Mouse (Mus musculus) hindbrain, embryonic 15.5 days (tissue): ENCODE results near the gene Magi3. TPM values are rescaled to one million over a fixed set of nuclear protein-coding genes. Genes with fewer than 3 reads are reported as not detected.

Source experiments
- ATAC-seq: fragments of 200-750 bp; cut with Nextera tagmentation; 2 replicates; pipeline ENCODE4 v1.8.0; 2017; ENCODE audit warnings: low read depth, moderate number of reproducible peaks, moderate TSS enrichment; ENCODE audit not compliant: low FRiP score
- H3K27ac ChIP-seq: fragments of 300-500 bp; sonication (generic); replicated peaks from 2 replicates; pipeline ENCODE4 v1.5.1; 2015; ENCODE audit warnings: mild to moderate bottlenecking, inconsistent platforms
- H3K27me3 ChIP-seq: fragments of 300-500 bp; sonication (generic); 2 replicates; pipeline ENCODE4 v1.6.1; 2015; ENCODE audit warnings: control low read depth, inconsistent platforms
- H3K36me3 ChIP-seq: fragments of 300-500 bp; sonication (generic); 2 replicates; pipeline ENCODE4 v1.6.1; 2015; ENCODE audit warnings: control low read depth, inconsistent platforms
- H3K4me1 ChIP-seq: fragments of 300-500 bp; sonication (generic); replicated peaks from 2 replicates; pipeline ENCODE4 v1.6.1; 2015; ENCODE audit warnings: control low read depth, inconsistent platforms
- H3K4me2 ChIP-seq: fragments of 300-500 bp; sonication (generic); 2 replicates; pipeline ENCODE4 v1.6.1; 2015; ENCODE audit warnings: moderate library complexity, mild to moderate bottlenecking, inconsistent platforms
- H3K4me3 ChIP-seq: fragments of 300-500 bp; sonication (generic); 2 replicates; pipeline ENCODE4 v1.5.1; 2015; ENCODE audit warnings: mild to moderate bottlenecking, inconsistent platforms
- H3K9ac ChIP-seq: fragments of 300-500 bp; sonication (generic); 2 replicates; pipeline ENCODE4 v1.6.1; 2015; ENCODE audit warnings: inconsistent platforms
- H3K9me3 ChIP-seq: fragments of 300-500 bp; sonication (generic); 2 replicates; pipeline ENCODE4 v1.6.1; 2016; ENCODE audit warnings: control low read depth, inconsistent platforms
- WGBS: fragments of 180-500 bp; shearing (Covaris S2); methylation state at CpG from one replicate; pipeline ENCODE4 v1.1.7; 2015; 5-methylcytosine and 5-hydroxymethylcytosine counted together
- polyA plus RNA-seq: library from polyadenylated mRNA; unstranded; fragments of >200 nt; fragmentation: Nextera tagmentation; extraction: Ambion mirVana; gene quantifications from 2 replicates; pipeline ENCODE4 v1.2.1, GENCODE M21; 2015

Gene Magi3
- polyA plus RNA-seq, 1 experiment from 2014 or later, result 5.1 TPM

DNA sequence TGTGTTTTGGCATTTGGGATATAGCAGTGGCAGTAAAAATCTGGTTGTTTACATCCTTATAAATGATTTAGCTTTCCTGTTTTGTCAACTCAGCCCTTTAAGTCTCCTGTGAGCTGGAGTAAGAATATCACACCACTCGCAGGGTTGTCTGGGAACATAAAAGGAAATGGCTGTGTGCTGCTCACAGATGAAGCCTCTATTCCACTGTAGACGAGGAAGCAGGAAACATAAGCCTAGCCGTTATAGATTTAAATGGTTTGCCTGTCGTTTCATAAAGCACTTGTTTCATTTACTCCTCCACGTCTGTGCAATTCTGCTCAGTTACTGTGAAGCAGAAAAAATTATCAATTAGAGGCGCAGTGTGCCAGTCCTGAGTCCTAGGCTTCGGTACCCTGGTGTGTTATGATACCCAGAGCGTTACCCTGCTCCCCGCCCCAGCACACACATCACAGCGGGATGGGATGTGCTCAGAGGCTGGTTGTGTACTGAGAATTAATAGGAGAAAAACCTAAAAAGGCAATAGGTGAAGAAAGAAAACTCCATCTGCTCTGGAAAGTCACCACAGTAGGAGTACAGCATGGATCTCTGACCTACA lies 17.8 kb upstream of the Magi3 start:
- Histone ChIP-seq H3K4me3 (no peak overlapping the region), H3K36me3 (no peaks in the 10 kb centered on the region), H3K27ac (peak overlapping the region; percentile 53; the same call in 1 of the 2 replicates), H3K9me3 (no peaks in the 10 kb centered on the region), H3K27me3 (no peaks in the 10 kb centered on the region), H3K4me1 (peaks cover 3% of the 10 kb centered on the region; the same call in 1 of the 2 replicates), H3K4me2 (no peak overlapping the region), H3K9ac (no peak overlapping the region)
- WGBS, result 47% methylated on average over 10 of the region's 10 CpGs
- ATAC-seq, result peak; percentile 54; the same call in 1 of the 2 replicates

DNA sequence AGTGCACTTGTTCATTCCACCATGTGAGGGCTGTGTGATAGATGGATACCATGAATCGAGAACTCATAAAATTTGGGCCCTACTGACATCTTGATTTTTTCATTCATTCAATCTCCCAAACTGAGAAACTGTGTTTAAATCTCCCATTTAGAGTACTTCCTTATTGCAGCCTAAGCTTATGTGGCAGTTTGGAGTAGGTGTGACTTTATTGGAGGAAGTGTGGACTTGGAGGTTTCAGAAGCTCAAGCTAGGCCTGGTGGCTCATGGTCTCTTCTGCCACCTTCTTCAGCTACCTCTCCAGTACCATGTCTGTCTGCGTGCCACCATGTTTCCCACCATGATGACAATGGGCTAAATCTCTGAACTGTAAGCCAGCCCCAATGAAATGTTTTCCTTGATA lies 15.9 kb upstream of the Magi3 start:
- H3K9me3 ChIP-seq, result no peaks in the 10 kb centered on the region
- no peaks in the 10 kb centered on the region for H3K36me3 ChIP-seq
- peaks cover 3% of the 10 kb centered on the region; the same call in 1 of the 2 replicates for H3K4me1 ChIP-seq
- H3K27me3 ChIP-seq, result no peaks in the 10 kb centered on the region
- H3K27ac ChIP-seq, result no peak overlapping the region
- no peak overlapping the region for H3K4me2 ChIP-seq
- no peak for ATAC-seq
- no peak overlapping the region for H3K9ac ChIP-seq
- 95% methylated on average over 2 of the region's 2 CpGs for WGBS
- no peak overlapping the region for H3K4me3 ChIP-seq

DNA sequence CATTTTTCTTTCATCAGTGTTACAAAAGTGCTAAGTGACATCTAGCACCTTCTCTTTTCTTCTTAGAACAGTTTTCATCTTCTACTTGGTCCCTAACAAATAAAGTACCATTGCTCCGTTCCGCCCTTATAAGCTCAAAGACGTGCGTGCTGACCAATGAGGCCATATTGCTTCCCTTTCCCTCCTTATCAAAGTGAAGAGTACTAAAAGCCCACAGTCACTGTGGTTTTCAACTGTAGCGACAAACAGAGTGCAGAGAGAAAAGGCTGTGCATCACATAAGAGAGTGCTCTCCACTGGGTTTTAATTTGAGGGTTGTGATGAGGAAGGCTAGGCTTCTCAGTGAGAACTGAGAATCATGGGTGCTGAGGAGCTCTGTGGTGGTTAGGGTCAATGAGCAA lies 14.9 kb upstream of the Magi3 start:
- H3K4me1 ChIP-seq, result peaks cover 3% of the 10 kb centered on the region; the same call in 1 of the 2 replicates
- H3K4me2 ChIP-seq, result no peak overlapping the region
- H3K9ac ChIP-seq, result no peak overlapping the region
- H3K9me3 ChIP-seq, result no peaks in the 10 kb centered on the region
- no peak for ATAC-seq
- 95% methylated on average over 5 of the region's 5 CpGs for WGBS
- H3K27ac ChIP-seq, result no peak overlapping the region
- no peaks in the 10 kb centered on the region for H3K36me3 ChIP-seq
- H3K4me3 ChIP-seq, result no peak overlapping the region
- no peaks in the 10 kb centered on the region for H3K27me3 ChIP-seq

DNA sequence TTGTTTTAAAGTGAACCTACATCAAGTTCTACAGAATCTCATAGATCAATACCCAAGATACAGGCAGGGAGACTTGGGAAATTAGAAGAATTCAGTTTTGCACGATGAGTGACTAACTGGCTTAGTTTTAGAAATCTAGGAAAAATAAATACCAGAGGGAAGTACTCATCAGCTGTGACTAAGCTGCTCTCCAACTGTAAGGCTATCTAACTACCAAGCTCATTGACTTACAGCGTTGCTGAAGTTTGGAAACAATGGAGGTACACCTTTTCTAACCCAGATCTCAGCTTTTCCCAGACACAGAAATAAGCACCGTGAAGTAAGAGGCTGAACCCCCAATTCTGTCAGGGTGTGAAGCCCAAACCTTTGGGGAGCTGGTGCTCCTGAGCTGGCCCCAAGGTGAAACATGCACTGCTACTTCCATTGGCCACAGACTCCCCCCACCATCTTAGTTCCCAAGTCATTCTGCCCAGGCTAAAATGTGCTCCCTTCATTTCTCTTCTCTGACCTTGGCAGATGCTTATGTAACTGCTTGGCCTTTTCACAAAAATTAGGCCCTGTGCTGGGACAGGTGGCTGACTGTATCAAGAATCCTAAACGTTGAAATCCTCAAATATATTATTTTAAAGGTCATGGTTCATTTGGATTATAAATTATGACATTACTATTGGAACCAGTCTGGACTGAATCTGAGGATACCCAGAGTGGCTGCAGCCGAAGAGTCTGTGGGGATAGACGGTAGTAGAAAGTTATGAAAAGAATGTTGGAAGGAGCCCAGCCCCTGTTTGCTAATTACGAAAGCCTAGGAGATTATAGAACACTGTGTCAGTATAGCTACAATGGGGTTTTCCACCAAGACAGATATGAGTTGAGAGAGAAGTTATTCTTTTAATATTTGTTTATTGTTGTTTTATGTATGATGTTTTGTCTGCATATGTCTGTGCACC lies 13.5 kb upstream of the Magi3 start:
- Histone ChIP-seq H3K36me3 (no peaks in the 10 kb centered on the region), H3K4me2 (no peak overlapping the region), H3K9me3 (no peaks in the 10 kb centered on the region), H3K9ac (no peak overlapping the region), H3K27ac (no peak overlapping the region), H3K4me3 (no peak overlapping the region), H3K27me3 (no peaks in the 10 kb centered on the region), H3K4me1 (peaks cover 3% of the 10 kb centered on the region; the same call in 1 of the 2 replicates)
- no peak for ATAC-seq
- 72% methylated on average over 7 of the region's 7 CpGs for WGBS

DNA sequence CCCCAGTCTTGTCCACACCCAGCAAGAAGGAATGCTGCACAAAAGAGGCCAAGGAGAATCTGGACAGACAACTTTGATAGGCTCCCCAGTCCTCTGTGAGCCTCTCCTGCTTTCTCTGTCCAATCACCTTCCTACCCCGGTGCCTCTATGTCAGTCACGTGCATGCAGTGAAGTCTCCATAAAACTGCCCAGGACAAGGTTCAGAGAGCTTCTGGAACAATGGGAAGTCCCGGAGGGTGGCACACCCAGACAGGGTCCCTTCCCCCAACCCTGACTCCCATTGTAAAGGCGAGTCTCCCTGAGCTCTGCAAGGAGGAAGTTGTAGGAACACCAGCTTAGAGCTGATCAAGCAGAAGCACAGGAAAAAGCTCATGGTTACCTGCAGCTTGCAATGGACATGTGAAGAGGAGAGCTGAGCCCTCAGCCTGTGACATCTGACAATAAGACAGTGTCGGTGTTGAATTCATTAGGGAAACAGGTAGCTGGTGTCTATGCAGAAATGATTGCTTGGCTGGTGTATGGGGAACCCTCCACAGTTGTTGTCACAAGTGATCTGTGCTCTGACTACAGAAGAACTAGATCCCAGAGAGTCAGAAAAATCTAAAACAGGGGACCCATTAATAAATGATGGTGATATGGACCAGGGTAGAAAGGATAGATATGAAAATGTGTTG lies 7.4 kb upstream of the Magi3 start:
- Histone ChIP-seq H3K9me3 (no peaks in the 10 kb centered on the region), H3K4me3 (no peak overlapping the region), H3K27ac (no peak overlapping the region), H3K4me2 (no peak overlapping the region), H3K9ac (no peak overlapping the region), H3K27me3 (no peaks in the 10 kb centered on the region), H3K4me1 (no peaks in the 10 kb centered on the region), H3K36me3 (no peaks in the 10 kb centered on the region)
- 26% methylated on average over 5 of the region's 5 CpGs for WGBS
- ATAC-seq, result no peak

DNA sequence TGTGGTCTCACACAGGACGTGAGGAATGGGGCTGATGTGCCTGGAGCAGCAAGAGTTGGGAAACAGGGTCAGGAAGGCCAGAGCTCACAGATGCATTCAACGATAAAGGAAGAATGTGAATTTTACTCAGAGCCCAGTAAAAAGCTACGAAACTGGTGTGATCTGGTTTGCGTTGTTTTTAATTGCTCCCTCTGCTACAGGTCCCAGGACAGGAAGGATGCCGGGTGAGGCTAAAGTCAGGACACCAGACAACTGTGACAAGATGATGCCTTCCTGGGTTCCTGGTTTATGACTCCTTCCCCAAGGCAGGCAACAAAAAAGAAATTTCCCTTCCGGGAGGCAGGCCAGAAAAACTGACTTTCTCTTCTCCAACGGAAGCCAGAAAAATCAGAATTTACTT lies 6.6 kb upstream of the Magi3 start:
- no peaks in the 10 kb centered on the region for H3K4me1 ChIP-seq
- H3K4me2 ChIP-seq, result no peak overlapping the region
- no peaks in the 10 kb centered on the region for H3K9me3 ChIP-seq
- 81% methylated on average over 7 of the region's 7 CpGs for WGBS
- H3K4me3 ChIP-seq, result no peak overlapping the region
- no peak overlapping the region for H3K27ac ChIP-seq
- ATAC-seq, result no peak
- H3K36me3 ChIP-seq, result no peaks in the 10 kb centered on the region
- H3K27me3 ChIP-seq, result no peaks in the 10 kb centered on the region
- H3K9ac ChIP-seq, result no peak overlapping the region

DNA sequence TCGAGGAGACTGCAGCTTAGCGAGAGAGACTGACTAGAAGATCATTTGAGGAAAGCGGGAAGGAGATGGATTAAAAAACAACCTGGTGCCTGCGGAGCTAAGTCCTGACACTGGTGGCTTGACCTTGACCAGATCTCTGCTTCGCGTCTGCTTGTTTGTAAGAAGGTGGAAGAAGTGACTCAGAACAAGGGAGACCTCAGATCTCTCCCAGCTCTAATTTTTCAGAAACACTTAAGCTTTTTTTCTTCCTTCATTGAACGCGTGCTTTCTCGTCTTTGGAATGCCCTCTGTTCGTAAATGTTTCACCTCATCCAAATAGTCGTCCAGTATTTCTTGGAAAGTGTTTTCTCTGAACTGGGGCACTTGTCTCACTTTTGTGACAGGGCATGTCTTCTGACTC lies 982 bp upstream of the Magi3 start:
- peaks cover 20% of the 10 kb centered on the region for H3K4me1 ChIP-seq
- no peaks in the 10 kb centered on the region for H3K9me3 ChIP-seq
- no peaks in the 10 kb centered on the region for H3K36me3 ChIP-seq
- no peak for ATAC-seq
- peak overlapping the region; percentile 73 for H3K4me3 ChIP-seq
- no peaks in the 10 kb centered on the region for H3K27me3 ChIP-seq
- 18% methylated on average over 11 of the region's 11 CpGs for WGBS
- H3K27ac ChIP-seq, result peak overlapping the region; percentile 61; the same call in 1 of the 2 replicates
- H3K9ac ChIP-seq, result peak overlapping the region; percentile 4; the same call in 1 of the 2 replicates
- H3K4me2 ChIP-seq, result peak overlapping the region; percentile 63

DNA sequence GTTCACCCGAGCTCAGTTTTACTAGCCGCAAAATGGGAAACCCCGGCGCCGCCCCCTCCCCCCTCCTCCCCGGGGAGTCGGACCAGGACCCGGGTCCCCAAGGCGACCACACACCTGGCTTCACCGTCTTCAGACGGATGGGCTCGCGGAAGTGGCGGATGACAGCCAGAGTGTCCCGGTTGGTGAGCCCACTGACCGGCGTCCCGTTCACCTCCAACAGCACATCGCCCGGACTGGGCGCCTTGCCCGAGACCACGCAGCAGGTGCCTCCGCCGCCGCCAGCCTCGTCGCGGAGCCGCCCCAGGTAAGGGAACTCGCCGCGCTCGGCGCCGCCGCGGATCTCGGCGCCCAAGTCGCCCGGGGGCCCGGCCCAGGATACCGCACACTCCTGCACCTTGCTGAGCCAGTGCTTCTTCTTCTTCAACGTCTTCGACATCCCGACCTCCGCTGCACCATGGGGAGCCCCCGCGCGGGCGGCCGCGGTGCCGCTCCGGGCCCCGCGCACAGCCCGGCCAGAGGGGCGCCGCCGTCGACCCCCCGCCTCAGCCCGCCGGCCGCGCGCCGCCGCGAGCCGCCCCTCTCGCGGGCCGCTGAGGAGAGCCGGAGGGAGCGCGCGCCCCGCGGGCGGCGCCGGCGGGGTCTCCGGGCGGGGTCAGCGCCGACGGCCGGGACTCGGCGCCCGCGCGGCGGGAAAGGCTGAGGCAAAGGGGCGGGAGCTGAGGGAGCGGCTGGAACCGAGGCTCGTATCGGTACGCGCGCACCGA lies 461 bp downstream of the Magi3 start:
- H3K4me1 ChIP-seq, result peaks cover 20% of the 10 kb centered on the region
- peak overlapping the region; percentile 66 for H3K4me2 ChIP-seq
- H3K36me3 ChIP-seq, result no peaks in the 10 kb centered on the region
- H3K4me3 ChIP-seq, result peak overlapping the region; percentile 73
- peak overlapping the region; percentile 95 for H3K27ac ChIP-seq
- H3K27me3 ChIP-seq, result no peaks in the 10 kb centered on the region
- peak; percentile 27; the same call in 1 of the 2 replicates for ATAC-seq
- WGBS, result under 1% methylated on average over 86 of the region's 107 CpGs
- no peaks in the 10 kb centered on the region for H3K9me3 ChIP-seq
- H3K9ac ChIP-seq, result peak overlapping the region; percentile 83

DNA sequence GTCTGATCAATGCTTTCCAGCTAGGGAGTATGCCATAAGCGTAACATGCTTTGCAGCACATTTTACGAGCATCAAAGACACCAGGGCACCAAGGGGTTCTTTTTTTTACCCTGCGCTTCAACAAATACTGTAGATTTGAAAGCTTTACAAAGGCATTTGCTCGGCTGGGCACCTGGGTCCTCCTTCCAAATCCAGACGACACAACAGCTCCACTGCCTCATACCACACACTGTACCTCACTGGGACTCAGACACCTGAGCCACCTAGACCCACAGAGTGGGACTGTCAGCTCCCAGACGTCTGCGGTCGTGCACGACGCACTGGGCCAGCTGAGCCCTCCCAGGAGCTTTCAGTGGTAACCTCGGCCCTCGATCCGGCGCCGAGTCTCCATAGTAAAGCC lies 1.2 kb downstream of the Magi3 start:
- Histone ChIP-seq H3K4me1 (peaks cover 20% of the 10 kb centered on the region), H3K4me2 (peak overlapping the region; percentile 66), H3K27me3 (no peaks in the 10 kb centered on the region), H3K9me3 (no peaks in the 10 kb centered on the region), H3K36me3 (no peaks in the 10 kb centered on the region), H3K27ac (peak overlapping the region; percentile 95), H3K4me3 (peak overlapping the region; percentile 73), H3K9ac (peak overlapping the region; percentile 83)
- ATAC-seq, result no peak
- WGBS, result under 1% methylated on average over 15 of the region's 15 CpGs

DNA sequence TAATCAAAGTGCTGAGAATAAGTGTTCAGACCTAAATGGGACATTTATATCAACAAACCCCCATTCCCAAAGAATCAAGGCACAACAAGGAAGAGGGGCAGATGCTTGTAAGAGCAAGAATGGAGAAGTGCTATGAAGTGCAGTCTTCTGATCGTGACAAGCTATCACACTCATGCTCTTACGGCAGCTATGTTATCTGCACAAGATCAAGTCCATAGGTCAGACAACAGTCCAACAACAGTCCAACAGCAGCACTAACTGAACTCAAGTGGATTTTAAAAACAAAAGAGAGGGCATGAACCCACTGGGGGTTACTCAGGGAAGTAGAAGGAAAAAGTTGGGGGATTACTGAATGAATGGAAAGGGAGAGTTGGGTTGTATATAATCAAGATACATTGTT lies 30.4 kb downstream of the Magi3 start:
- H3K9me3 ChIP-seq, result no peaks in the 10 kb centered on the region
- H3K36me3 ChIP-seq, result no peaks in the 10 kb centered on the region
- 96% methylated on average over 2 of the region's 2 CpGs for whole genome bisulfite sequencing
- H3K4me3 ChIP-seq, result no peak overlapping the region
- H3K4me1 ChIP-seq, result no peaks in the 10 kb centered on the region
- H3K27me3 ChIP-seq, result no peaks in the 10 kb centered on the region
- no peak overlapping the region for H3K27ac ChIP-seq
- no peak for ATAC-seq
- H3K9ac ChIP-seq, result no peak overlapping the region
- H3K4me2 ChIP-seq, result no peak overlapping the region

DNA sequence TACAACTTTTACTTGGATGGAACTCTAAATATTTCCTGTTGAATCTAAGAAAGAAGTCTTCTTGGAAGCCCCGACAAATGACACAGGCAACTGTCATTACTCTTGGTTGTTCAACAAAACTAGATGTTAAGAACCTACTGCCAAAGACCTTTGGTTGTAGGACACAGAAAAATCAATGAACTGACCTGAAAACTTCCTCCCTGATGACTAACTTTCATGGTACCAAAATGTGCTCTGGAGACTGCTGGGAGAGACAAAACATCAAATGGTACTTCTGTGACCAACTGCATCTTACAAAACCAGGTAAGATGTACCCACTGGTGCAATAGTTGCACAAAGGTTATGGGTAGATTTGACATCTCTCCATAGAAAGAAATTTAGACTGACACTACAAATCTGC lies 30.9 kb downstream of the Magi3 start:
- Histone ChIP-seq H3K27me3 (no peaks in the 10 kb centered on the region), H3K9ac (no peak overlapping the region), H3K4me3 (no peak overlapping the region), H3K27ac (no peak overlapping the region), H3K4me2 (no peak overlapping the region), H3K4me1 (no peaks in the 10 kb centered on the region), H3K9me3 (no peaks in the 10 kb centered on the region), H3K36me3 (no peaks in the 10 kb centered on the region)
- ATAC-seq, result no peak
- WGBS, result 95% methylated on average over 1 of the region's 1 CpGs
